Mouse (Mus musculus) small intestine, adult 2 months (tissue): Measurements from ENCODE around the gene Cwf19l1.

Experiments
- CTCF ChIP-seq: fragments of 200-500 bp; IDR thresholded peaks from 2 replicates; pipeline ENCODE4 v1.5.1; 2012; ENCODE audit warnings: low read depth, mild to moderate bottlenecking, control low read depth, inconsistent platforms, low read length, moderate library complexity, mixed read lengths; ENCODE audit not compliant: insufficient replicate concordance, insufficient read length; ENCODE audit errors: extremely low read depth
- POLR2A ChIP-seq: fragments of 200-500 bp; IDR thresholded peaks from 2 replicates; pipeline ENCODE4 v1.6.1; 2012; ENCODE audit warnings: low read depth, mild to moderate bottlenecking, control low read depth, inconsistent platforms, low read length, moderate library complexity

DNA sequence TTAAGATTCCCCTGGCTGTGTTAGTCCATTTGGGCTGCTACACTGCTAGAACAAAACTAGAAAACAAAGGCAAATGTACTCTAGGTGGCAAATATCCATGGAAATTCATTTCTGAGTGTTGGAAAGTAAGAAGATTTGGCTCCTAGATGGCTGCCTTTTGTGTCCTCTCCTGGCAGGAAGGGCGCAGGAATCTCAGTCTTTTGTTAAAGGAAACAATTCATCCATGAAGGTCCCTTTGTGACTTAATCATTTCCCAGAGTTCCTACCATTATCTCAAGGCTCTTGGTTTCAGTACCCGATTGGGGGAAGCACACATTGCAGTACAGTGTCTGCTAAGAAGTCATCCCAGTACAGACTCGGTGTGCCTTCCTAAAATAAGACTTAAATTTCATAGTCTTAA, 49.4 kb downstream of the Cwf19l1 start:
- TF ChIP-seq POLR2A, result no peak
- no peak for TF ChIP-seq CTCF
